Mouse (Mus musculus) brain, adult 10 weeks (tissue): Measurements from ENCODE around the gene Bcas3. TPM values are rescaled to one million over a fixed set of nuclear protein-coding genes. Genes with fewer than 3 reads are reported as not detected.

Experiments used
- polyA plus RNA-seq: library from polyadenylated mRNA; stranded (reverse); fragments of 350-450 nt; fragmentation: Illumina TruSeq; extraction: RNeasy Lipid Tissue Mini Kit (QIAGEN cat#74804); gene quantifications from one replicate; pipeline ENCODE4 v1.2.3, GENCODE M21; 2015; ENCODE audit warnings: low read depth, low replicate concordance

Gene Bcas3
- 39.3 TPM for polyA plus RNA-seq

GRCm38 (mm10) chr11:85352539-85353380 is at the start of gene Bcas3:
Bcas3 (plus strand) TSS chr11:85353167.

GRCm38 (mm10) chr11:85310713-85311574 is 42.0 kb upstream of the Bcas3 start, which contains the start of gene Ppm1d:
Ppm1d (plus strand) TSS chr11:85311244.

DNA sequence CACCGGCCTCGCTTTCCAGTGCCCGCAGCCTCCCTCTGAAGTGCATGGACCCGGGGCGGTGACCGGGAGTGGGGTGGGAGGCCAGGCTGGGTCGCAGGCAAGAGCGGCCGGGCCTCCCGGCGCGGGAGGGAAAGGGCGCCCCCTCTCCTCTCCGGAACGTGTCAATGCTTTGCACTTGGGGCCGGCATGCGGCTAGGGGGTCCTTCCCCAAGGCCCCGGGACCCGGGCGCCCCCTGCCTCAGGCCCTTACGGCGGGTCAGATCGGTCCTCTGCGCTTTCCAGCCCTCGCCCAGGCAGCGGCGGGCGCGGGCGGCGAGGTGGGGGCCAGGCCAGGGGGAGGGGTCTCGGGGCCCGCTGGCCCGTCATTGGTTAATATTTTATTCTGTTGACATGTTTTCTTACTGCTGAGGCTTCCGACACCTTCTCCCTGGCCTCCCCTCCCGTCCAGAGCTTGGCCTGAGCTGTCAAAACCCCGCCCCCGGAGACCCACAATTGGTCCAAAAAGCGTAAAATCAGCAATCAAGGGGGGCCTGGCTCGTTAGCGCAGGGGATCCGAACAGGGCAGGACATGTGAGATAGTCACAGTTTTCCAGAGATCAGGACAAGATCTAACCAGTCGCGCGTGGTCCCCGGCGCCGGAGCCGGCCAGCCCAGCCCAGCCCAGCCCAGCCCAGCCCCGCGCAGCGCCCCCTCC is 479.4 kb downstream of the Bcas3 start, which contains the start of gene Tbx2:
Tbx2 (plus strand) TSS at position 321 of the 694 bp plus-strand sequence.

GRCm38 (mm10) chr11:85850233-85850632 is 497.3 kb downstream of the Bcas3 start, which contains the start of gene Gm11444:
Gm11444 (minus strand) TSS chr11:85850333.

Other genes with a start within 250 kb of the Bcas3 start
- 60.0 TPM for gene Usp32, start 213.0 kb upstream of the Bcas3 start, polyA plus RNA-seq
- not detected for gene 1700125H20Rik, start 182.8 kb upstream of the Bcas3 start, polyA plus RNA-seq
- gene Appbp2, start 118.0 kb upstream of the Bcas3 start, polyA plus RNA-seq, result 46.1 TPM
- 12.2 TPM for gene Ppm1d, start 41.9 kb upstream of the Bcas3 start, polyA plus RNA-seq